Mouse (Mus musculus) skeletal muscle tissue, adult 2 months (tissue): ENCODE results near the gene Capn5.
A peak's percentile ranks its signal among the peaks of the same experiment; 100 is the strongest.
"Not testable (repeated sequence)": the region's sequence is repeated elsewhere in the genome, so short reads cannot be mapped to it uniquely, and the experiment has no call there.

ENCODE experiments used
- DNase-seq: peaks from one replicate; pipeline ENCODE4 v3.0.0-alpha.2; 2012; ENCODE audit warnings: low read depth, low spot score

Capn5 gene

GRCm38 (mm10) chr7:98177929-98178559, at the start of gene Capn5:
Capn5 (minus strand) TSS chr7:98178274.
- peak; percentile 67 for DNase-seq

GRCm38 (mm10) chr7:98223796-98224195, 45.7 kb upstream of the Capn5 start:
- no peak for DNase-seq

- no peak for DNase-seq
Observed at GRCm38 (mm10) chr7:98216713-98217112, 38.6 kb upstream of the Capn5 start.

GRCm38 (mm10) chr7:98202946-98203345, 24.9 kb upstream of the Capn5 start:
- DNase-seq, result no peak

GRCm38 (mm10) chr7:98201493-98202028, 23.5 kb upstream of the Capn5 start:
- DNase-seq, result no peak

- DNase-seq, result no peak
Observed at GRCm38 (mm10) chr7:98200396-98200795, 22.3 kb upstream of the Capn5 start.

- DNase-seq, result no peak
Observed at GRCm38 (mm10) chr7:98199381-98199780, 21.3 kb upstream of the Capn5 start, which contains the start of gene B3gnt6. B3gnt6 (minus strand) TSS chr7:98199481.

GRCm38 (mm10) chr7:98195151-98195801, 17.2 kb upstream of the Capn5 start:
- no peak for DNase-seq

GRCm38 (mm10) chr7:98194026-98194792, 16.1 kb upstream of the Capn5 start:
- no peak for DNase-seq

GRCm38 (mm10) chr7:98193515-98194025, 15.5 kb upstream of the Capn5 start:
- no peak for DNase-seq

- DNase-seq, result no peak
Observed at GRCm38 (mm10) chr7:98191571-98192250, 13.6 kb upstream of the Capn5 start.

GRCm38 (mm10) chr7:98190578-98190977, 12.5 kb upstream of the Capn5 start:
- no peak for DNase-seq

GRCm38 (mm10) chr7:98189745-98190144, 11.7 kb upstream of the Capn5 start:
- DNase-seq, result no peak

GRCm38 (mm10) chr7:98188680-98189079, 10.6 kb upstream of the Capn5 start:
- no peak for DNase-seq

- no peak for DNase-seq
Observed at GRCm38 (mm10) chr7:98188238-98188637, 10.2 kb upstream of the Capn5 start.

- DNase-seq, result not testable (repeated sequence)
Observed at GRCm38 (mm10) chr7:98187332-98187731, 9.3 kb upstream of the Capn5 start.

GRCm38 (mm10) chr7:98186637-98187036, 8.6 kb upstream of the Capn5 start:
- DNase-seq, result no peak

- peak; percentile 53 for DNase-seq
Observed at GRCm38 (mm10) chr7:98185326-98185725, 7.3 kb upstream of the Capn5 start.

GRCm38 (mm10) chr7:98178560-98179231, 622 bp upstream of the Capn5 start:
- DNase-seq, result no peak

GRCm38 (mm10) chr7:98177566-98177928, 527 bp downstream of the Capn5 start:
- no peak for DNase-seq

- DNase-seq, result no peak
Observed at GRCm38 (mm10) chr7:98177071-98177485, 996 bp downstream of the Capn5 start.
